Mouse (Mus musculus): ENCODE measurements around the gene Adamts18.

GRCm38 (mm10) chr8:113846669-113847068 lies 1.9 kb downstream of the Adamts18 start:
- no peak for TF ChIP-seq CTCF (IDR thresholded peaks at IDR 0.05; ENCODE audit: low read depth)
- no peak for TF ChIP-seq EP300 (IDR thresholded peaks at IDR 0.05; ENCODE audit: low read depth)

All from heart, postnatal 0 days (tissue).